Mouse (Mus musculus) testis, adult 2 months (tissue): ENCODE measurements around the gene Uncx. TPM values are rescaled to one million over a fixed set of nuclear protein-coding genes. Genes with fewer than 3 reads are reported as not detected.

Experiments used
- H3K27ac ChIP-seq: fragments of 200-500 bp; 2 replicates; pipeline ENCODE4 v1.5.1; 2012; ENCODE audit warnings: low read depth, low read length; ENCODE audit not compliant: control insufficient read depth, insufficient read depth
- H3K27me3 ChIP-seq: fragments of 200-500 bp; 2 replicates; pipeline ENCODE4 v1.6.1; 2012; ENCODE audit warnings: mild to moderate bottlenecking, low read length, moderate library complexity; ENCODE audit not compliant: control insufficient read depth, insufficient read depth
- H3K36me3 ChIP-seq: fragments of 200-500 bp; 2 replicates; pipeline ENCODE4 v1.6.1; 2012; ENCODE audit warnings: mild to moderate bottlenecking, low read length; ENCODE audit not compliant: control insufficient read depth, insufficient read depth
- H3K4me1 ChIP-seq: fragments of 200-500 bp; 2 replicates; pipeline ENCODE4 v1.6.1; 2012; ENCODE audit warnings: low read length; ENCODE audit not compliant: control insufficient read depth, insufficient read depth
- H3K4me3 ChIP-seq: fragments of 200-500 bp; 2 replicates; pipeline ENCODE4 v1.5.1; 2012; ENCODE audit warnings: low read depth, mild to moderate bottlenecking, low read length, moderate library complexity, mixed read lengths; ENCODE audit not compliant: control insufficient read depth
- CTCF ChIP-seq: fragments of 200-500 bp; IDR thresholded peaks from 2 replicates; pipeline ENCODE4 v1.5.1; 2012; ENCODE audit warnings: low read depth, mild to moderate bottlenecking, inconsistent platforms, low read length, moderate library complexity; ENCODE audit not compliant: control insufficient read depth, insufficient read depth, insufficient replicate concordance
- POLR2A ChIP-seq: fragments of 200-500 bp; IDR thresholded peaks from 2 replicates; pipeline ENCODE4 v1.6.1; 2012; ENCODE audit warnings: low read depth, mild to moderate bottlenecking, inconsistent platforms, low read length, moderate library complexity; ENCODE audit not compliant: control insufficient read depth
- polyA plus RNA-seq: library from polyadenylated mRNA; depleted of rRNA; stranded (reverse); fragments of >200 nt; gene quantifications from 2 replicates; pipeline ENCODE4 v1.2.3, GENCODE M21; 2012

Uncx gene
- polyA plus RNA-seq, 1 experiment: not detected

DNA sequence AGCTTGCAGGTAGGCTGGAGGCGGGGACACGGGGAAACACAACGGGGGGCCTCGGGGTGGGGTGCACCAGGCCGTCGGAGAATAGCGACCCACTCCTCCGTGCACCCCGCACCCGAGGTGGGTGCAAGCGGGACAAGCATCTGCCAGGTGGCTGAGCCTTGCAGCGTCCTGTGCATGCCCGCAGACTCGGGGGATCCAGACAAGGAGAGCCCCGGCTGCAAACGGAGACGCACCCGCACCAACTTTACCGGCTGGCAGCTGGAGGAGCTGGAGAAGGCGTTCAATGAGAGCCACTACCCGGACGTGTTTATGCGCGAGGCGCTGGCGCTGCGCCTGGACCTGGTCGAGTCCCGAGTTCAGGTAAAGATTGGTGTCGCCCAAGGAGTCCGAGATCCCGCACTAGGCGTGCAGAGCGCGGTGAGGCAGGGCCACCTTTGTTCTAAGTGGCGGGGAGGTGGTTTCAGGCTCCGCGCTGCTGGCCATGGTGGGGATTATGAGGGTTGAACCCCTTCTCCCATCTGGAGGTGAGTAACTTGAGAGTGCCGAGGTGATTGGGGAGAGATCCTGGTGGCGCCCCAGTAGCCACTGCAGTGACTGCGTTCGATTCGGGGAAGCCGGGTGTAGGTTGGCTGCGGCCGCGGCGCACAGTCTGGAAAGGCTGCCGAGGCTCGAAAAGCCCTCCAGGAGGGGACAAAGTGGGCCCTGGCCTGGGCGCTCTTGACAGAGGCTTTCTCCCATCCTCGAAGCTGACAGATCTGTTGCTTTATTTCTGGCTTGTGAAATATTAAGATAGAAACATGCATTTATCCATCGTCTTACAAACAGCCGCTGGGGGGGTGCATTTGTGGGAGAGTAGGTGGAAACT is 1.2 kb downstream of the Uncx start:
- H3K27ac ChIP-seq: no peak overlapping the region
- TF ChIP-seq POLR2A: no peak
- TF ChIP-seq CTCF: no peak
- no peaks in the 10 kb centered on the region for H3K36me3 ChIP-seq
- H3K4me1 ChIP-seq: peaks cover 18% of the 10 kb centered on the region
- peaks cover 20% of the 10 kb centered on the region for H3K27me3 ChIP-seq
- H3K4me3 ChIP-seq: no peak overlapping the region

DNA sequence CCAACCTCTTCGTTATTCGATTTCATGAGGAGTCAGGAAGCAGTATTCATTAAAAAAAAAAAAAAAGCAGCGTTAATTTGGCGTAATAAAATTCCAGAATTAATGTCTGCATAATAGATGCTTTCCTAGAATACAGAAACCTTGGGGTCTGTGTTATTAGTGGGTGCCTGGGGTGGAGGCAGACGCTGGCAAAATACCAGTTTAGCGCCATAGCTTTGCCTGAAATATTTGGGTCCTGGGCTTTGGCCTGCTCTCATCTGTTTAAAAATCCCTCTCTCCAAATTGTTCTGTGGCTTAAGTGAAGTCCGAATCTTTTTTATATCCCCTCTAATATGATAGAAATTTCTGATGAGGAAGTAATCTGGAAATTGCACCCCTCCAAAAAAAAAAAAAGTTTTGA is 1.9 kb downstream of the Uncx start:
- peaks cover 16% of the 10 kb centered on the region for H3K4me1 ChIP-seq
- H3K4me3 ChIP-seq: no peak overlapping the region
- H3K27ac ChIP-seq: no peak overlapping the region
- peaks cover 23% of the 10 kb centered on the region for H3K27me3 ChIP-seq
- TF ChIP-seq CTCF (no peak), POLR2A (no peak)
- H3K36me3 ChIP-seq: no peaks in the 10 kb centered on the region

DNA sequence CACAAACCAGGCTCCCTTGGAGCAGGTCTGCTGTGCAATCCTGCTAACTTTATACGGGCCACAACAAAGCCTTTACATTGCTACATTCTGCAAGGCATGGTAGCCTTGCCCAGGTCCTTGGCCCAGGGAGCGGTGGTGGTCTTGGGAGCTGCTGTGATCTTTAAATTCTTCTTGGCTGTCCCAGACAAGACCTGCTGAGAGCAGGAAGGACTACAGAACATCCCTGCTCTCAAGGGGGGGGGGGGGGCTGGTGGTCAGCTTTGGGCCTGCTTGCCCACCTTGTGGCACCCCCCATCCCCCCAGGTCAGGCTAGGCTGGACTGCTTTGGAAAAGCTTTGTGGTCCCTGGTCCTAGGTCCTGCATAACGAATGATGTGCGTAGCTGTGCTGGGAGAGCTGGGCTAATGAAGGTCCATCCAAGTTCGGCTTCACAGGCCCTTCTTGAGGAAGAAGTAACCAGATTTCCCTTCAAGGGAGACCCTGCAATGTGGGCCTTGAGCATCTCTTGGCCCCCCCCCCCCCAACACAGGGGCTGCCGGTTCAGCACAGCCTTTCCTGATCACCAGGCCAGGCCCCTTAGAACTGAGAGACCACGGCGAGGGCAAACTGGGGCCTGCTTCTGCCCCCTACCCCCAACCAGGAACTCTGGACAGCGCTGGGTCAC is 2.5 kb downstream of the Uncx start:
- H3K4me1 ChIP-seq: peaks cover 12% of the 10 kb centered on the region
- TF ChIP-seq CTCF: no peak
- no peak for TF ChIP-seq POLR2A
- no peaks in the 10 kb centered on the region for H3K36me3 ChIP-seq
- no peak overlapping the region for H3K4me3 ChIP-seq
- no peak overlapping the region for H3K27ac ChIP-seq
- peaks cover 22% of the 10 kb centered on the region for H3K27me3 ChIP-seq

DNA sequence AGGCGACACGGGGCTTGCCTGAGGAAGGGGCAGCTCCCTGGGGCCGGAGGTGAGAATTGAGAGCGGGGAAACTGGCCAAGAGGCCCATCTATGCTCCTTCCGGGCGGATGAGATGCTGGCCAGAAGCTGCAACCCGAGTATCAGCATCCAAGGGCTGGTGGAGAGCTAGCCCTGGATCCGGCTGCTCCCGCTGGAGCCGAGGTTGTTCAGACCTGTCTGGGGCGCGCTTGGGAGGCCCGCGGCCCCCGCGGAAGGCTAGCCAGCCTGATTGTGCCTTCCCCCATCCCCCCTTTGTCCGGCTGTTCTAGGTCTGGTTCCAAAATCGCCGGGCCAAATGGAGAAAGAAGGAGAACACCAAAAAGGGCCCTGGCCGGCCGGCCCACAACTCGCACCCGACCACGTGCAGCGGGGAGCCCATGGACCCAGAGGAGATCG is 3.1 kb downstream of the Uncx start:
- Histone ChIP-seq H3K4me1 (peaks cover 12% of the 10 kb centered on the region), H3K4me3 (no peak overlapping the region), H3K36me3 (no peaks in the 10 kb centered on the region), H3K27me3 (peaks cover 19% of the 10 kb centered on the region), H3K27ac (no peak overlapping the region)
- TF ChIP-seq POLR2A: no peak
- TF ChIP-seq CTCF: no peak

DNA sequence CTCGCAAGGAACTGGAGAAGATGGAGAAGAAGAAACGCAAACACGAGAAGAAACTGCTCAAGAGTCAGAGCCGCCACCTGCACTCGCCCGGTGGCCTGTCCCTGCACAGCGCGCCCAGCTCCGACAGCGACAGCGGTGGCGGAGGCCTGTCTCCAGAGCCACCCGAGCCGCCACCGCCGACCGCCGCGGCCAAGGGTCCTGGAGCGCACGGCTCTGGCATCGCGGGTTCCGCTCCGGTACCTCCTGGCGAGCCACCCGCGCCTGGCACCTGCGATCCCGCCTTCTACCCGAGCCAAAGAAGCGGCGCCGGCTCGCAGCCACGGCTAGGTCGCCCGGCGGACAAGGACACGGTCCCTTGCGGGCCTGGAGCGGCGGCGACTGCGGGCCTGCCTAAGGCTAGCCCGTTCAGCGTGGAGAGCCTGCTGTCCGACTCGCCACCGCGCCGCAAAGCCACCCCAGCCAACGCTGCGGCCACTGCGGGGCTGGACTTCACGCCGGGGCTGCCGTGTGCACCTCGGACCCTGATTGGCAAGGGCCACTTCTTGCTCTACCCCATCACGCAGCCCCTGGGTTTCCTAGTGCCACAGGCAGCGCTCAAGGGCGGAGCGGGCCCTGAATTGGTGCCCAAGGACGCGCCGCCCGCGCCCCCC is 3.6 kb downstream of the Uncx start:
- Histone ChIP-seq H3K4me3 (no peak overlapping the region), H3K27ac (no peak overlapping the region), H3K4me1 (peaks cover 7% of the 10 kb centered on the region; the same call in 1 of the 2 replicates), H3K36me3 (no peaks in the 10 kb centered on the region), H3K27me3 (peaks cover 19% of the 10 kb centered on the region)
- no peak for TF ChIP-seq CTCF
- TF ChIP-seq POLR2A: no peak

DNA sequence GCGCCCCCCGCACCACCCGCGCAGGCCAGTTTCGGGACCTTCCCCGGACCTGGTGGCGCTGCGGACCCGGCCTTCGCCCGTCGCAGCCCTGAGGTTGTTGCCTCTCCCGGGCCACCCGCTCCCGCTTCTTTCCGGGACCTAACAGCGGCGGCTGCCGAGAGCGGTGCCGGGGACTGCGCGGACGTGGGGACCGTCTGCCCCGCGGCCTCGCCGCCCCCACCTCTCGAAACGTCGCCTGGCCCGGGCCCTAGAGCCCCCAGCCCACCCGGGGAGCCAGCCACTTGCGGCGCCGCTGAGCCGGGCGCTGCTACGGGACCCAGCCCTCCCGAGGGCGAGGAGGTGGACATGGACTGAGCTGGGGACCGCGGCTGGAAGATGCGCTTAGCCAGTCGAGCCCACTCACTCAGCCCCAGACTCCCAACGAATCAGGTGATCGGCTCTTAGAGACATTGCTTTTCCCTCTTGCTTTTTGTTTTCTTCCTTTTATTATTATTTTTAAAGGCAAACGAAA is 4.2 kb downstream of the Uncx start:
- no peaks in the 10 kb centered on the region for H3K36me3 ChIP-seq
- no peak overlapping the region for H3K4me3 ChIP-seq
- no peak for TF ChIP-seq POLR2A
- TF ChIP-seq CTCF: no peak
- peaks cover 21% of the 10 kb centered on the region for H3K27me3 ChIP-seq
- no peak overlapping the region for H3K27ac ChIP-seq
- H3K4me1 ChIP-seq: peaks cover 8% of the 10 kb centered on the region; the same call in 1 of the 2 replicates

DNA sequence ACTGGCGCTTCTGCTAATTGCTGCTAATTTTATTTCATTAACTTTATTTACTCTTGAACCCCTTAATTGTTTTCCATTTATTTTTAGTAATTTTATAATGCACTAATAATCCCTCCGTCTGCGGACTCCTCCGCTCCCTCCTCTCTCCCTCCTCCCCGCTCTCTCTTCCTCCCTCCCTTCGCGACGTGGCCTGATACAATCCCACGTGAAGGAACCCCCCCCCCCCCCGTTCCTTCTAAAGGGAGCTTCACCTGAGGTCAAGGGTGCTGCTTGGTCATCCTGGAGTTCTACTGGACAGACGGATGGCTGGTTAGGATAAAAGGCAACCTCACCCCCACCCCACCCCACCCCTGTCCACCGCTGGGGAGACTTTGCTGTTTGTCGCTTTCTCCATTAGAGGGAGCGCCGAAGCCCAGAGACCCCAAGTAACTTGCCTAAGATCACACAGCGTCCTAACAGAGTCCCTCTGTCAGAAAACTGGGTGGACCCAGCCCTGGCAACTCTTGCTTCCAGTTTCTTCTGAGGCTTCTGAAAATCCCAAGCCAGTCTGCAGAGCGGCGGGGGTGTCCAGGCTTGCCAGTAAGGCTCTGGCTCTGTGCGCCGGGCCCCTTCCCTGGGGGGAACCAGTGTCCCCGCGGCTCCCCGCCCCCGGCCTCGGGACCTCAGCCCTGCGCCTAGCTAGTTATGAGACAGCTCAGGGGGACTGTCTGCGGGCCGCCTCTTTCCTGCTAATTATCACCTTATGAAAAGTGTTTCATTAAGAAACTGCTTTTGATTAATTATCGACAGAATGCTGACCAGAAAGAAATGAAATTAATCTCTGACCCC is 10.4 kb downstream of the Uncx start:
- Histone ChIP-seq H3K4me3 (no peak overlapping the region), H3K27ac (no peak overlapping the region), H3K36me3 (no peaks in the 10 kb centered on the region), H3K4me1 (peaks cover 12% of the 10 kb centered on the region), H3K27me3 (peaks cover 25% of the 10 kb centered on the region)
- TF ChIP-seq POLR2A (no peak), CTCF (no peak)
